Mouse (Mus musculus) liver, embryonic 14.5 days (tissue): Measurements from ENCODE around the gene Anks1b. TPM values are rescaled to one million over a fixed set of nuclear protein-coding genes. Genes with fewer than 3 reads are reported as not detected.

Source experiments
- ATAC-seq: fragments of 200-750 bp; cut with Nextera tagmentation; 2 replicates; pipeline ENCODE4 v1.8.0; 2017; ENCODE audit warnings: moderate number of reproducible peaks, mild to moderate bottlenecking, moderate library complexity; ENCODE audit not compliant: insufficient read depth
- DNase-seq, 3 experiments: peaks; one replicate each; pipeline ENCODE4 v3.0.0-alpha.2; 2012 to 2013; ENCODE audit warnings: low read depth in 3 of 3, low spot score in 3 of 3
- H3K27ac ChIP-seq: fragments of 300-500 bp; sonication (generic); 2 replicates; pipeline ENCODE4 v1.5.1; 2014; ENCODE audit warnings: moderate library complexity, mild to moderate bottlenecking, control low read depth, inconsistent platforms
- H3K27me3 ChIP-seq: fragments of 300-500 bp; sonication (generic); 2 replicates; pipeline ENCODE4 v1.6.1; 2014; ENCODE audit warnings: mild to moderate bottlenecking, low read length, moderate library complexity; ENCODE audit not compliant: control insufficient read depth, insufficient read depth
- H3K36me3 ChIP-seq: fragments of 300-500 bp; sonication (generic); replicated peaks from 2 replicates; pipeline ENCODE4 v1.6.1; 2014; ENCODE audit warnings: low read depth; ENCODE audit not compliant: control insufficient read depth, insufficient read depth
- H3K4me1 ChIP-seq, 2 experiments: fragments of 200-500 bp in 1 of 2; fragments of 300-500 bp in 1 of 2; sonication (generic) in 1 of 2; replicated peaks; 2 replicates each; pipeline ENCODE4 v1.6.1; 2012 to 2014; ENCODE audit warnings: antibody characterized with exemption in 1 of 2, inconsistent platforms in 1 of 2, low read length in 1 of 2; ENCODE audit not compliant: control insufficient read depth in 2 of 2, insufficient read depth in 2 of 2
- H3K4me2 ChIP-seq: fragments of 300-500 bp; sonication (generic); 2 replicates; pipeline ENCODE4 v1.6.1; 2014; ENCODE audit warnings: low read depth, mild to moderate bottlenecking, control low read depth, moderate library complexity
- H3K4me3 ChIP-seq, 2 experiments: fragments of 200-500 bp in 1 of 2; fragments of 300-500 bp in 1 of 2; sonication (generic) in 1 of 2; 2 replicates each; pipeline ENCODE4 v1.5.1; 2012 to 2014; ENCODE audit warnings: low read depth in 2 of 2, low read length in 2 of 2, mild to moderate bottlenecking in 2 of 2, control low read depth in 1 of 2, inconsistent platforms in 1 of 2, moderate library complexity in 1 of 2; ENCODE audit not compliant: insufficient read depth in 1 of 2
- H3K9ac ChIP-seq: fragments of 300-500 bp; sonication (generic); replicated peaks from 2 replicates; pipeline ENCODE4 v1.6.1; 2014; ENCODE audit warnings: mild to moderate bottlenecking, control low read depth, moderate library complexity
- H3K9me3 ChIP-seq: fragments of 300-500 bp; sonication (generic); 2 replicates; pipeline ENCODE4 v1.6.1; 2016; ENCODE audit warnings: low read length, mixed read lengths; ENCODE audit not compliant: control insufficient read depth
- CTCF ChIP-seq: IDR thresholded peaks from 2 replicates; pipeline ENCODE4 v1.5.1; 2016; ENCODE audit warnings: antibody characterized with exemption, low read depth, control low read depth
- EP300 ChIP-seq: IDR thresholded peaks from 2 replicates; pipeline ENCODE4 v1.6.1; 2016; ENCODE audit warnings: antibody characterized with exemption, low read depth
- WGBS: fragments of 180-500 bp; shearing (Covaris S2); extraction: QIAGEN DNeasy Blood & Tissue Kit; methylation state at CpG from one replicate; pipeline ENCODE4 v1.1.7; 2014; ENCODE audit not compliant: insufficient replicate concordance; 5-methylcytosine and 5-hydroxymethylcytosine counted together
- polyA plus RNA-seq, 2 experiments: library from polyadenylated mRNA; depleted of rRNA in 1 of 2; stranded (reverse) in 1 of 2; unstranded in 1 of 2; fragments of >200 nt; fragmentation: Nextera tagmentation in 1 of 2; extraction: Ambion mirVana in 1 of 2; gene quantifications; 2 replicates each; pipeline versions ENCODE4 v1.2.1 to v1.2.3; 2012 to 2014

Gene Anks1b
- polyA plus RNA-seq, 2 experiments, result not detected

DNA sequence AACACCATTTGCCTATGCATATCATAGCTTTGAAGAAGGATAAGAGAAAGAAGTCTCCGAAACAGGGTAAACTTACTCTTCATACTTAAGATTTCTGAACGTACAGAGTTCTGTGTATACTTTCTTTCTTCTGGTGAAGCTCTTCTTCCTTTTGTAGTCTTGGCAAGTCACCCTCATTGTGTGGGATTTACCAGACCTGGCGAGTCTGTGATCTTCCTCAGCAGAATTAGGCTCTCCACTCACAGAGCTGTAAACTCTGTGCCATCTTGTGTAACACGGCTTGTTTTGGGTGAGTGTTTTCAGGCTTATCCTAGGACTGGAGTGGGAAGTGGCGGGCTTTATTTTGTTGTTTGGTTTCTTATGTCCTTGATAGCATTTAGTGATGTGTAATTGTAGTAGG lies 120.9 kb downstream of the Anks1b start:
- Histone ChIP-seq H3K9ac (no peak overlapping the region), H3K27me3 (no peaks in the 10 kb centered on the region), H3K36me3 (no peaks in the 10 kb centered on the region), H3K4me1 (no peaks in the 10 kb centered on the region), H3K9me3 (no peaks in the 10 kb centered on the region), H3K4me2 (no peak overlapping the region), H3K27ac (no peak overlapping the region), H3K4me3 (no peak overlapping the region)
- DNase-seq (no peak), ATAC-seq (no peak)
- 65% methylated on average over 5 of the region's 5 CpGs for WGBS
- no peak for TF ChIP-seq EP300
- no peak for TF ChIP-seq CTCF

DNA sequence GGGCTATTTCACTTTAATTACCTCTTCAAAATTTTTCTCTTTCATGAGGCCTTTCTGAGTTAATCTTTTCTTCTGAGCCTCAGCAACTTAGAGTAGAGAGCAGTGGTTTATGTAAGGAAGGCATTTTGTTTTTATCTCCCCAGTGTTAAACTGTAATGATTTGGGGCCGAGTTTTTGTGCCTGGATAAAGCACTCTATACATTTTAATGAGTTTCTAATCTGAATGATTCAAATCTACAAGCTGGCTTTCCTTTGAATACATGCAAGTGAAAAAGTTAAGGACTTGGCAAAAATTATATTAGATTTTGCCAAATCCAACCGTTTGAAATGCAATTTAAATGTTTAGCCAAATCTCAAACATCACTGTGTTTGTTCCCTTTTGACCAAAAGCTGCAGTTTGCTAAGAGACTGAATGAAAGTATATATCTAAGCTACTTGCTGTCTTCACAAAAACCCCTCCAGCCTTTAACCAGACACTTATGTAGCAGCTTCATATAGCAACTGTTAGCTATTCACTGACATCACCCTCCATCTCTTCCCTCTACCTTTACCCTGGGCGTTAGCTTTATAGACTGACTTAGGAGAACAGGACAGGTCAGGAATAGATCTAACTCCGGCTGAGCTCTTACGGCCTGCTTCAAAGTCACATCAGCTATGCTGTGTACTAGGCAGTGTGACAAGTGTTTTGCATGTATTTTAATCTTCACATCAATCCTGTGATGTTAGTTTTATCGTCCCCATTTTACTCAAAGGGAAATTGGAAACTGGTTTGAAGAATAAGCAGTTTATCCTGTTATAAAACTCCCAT lies 122.5 kb downstream of the Anks1b start:
- Histone ChIP-seq H3K4me3 (no peak overlapping the region), H3K4me1 (no peaks in the 10 kb centered on the region), H3K9me3 (no peaks in the 10 kb centered on the region), H3K27ac (no peak overlapping the region), H3K36me3 (no peaks in the 10 kb centered on the region), H3K4me2 (no peak overlapping the region), H3K27me3 (no peaks in the 10 kb centered on the region), H3K9ac (no peak overlapping the region)
- TF ChIP-seq CTCF (no peak), EP300 (no peak)
- no peak for ATAC-seq
- 56% methylated on average over 6 of the region's 6 CpGs for WGBS
- DNase-seq, result no peak

DNA sequence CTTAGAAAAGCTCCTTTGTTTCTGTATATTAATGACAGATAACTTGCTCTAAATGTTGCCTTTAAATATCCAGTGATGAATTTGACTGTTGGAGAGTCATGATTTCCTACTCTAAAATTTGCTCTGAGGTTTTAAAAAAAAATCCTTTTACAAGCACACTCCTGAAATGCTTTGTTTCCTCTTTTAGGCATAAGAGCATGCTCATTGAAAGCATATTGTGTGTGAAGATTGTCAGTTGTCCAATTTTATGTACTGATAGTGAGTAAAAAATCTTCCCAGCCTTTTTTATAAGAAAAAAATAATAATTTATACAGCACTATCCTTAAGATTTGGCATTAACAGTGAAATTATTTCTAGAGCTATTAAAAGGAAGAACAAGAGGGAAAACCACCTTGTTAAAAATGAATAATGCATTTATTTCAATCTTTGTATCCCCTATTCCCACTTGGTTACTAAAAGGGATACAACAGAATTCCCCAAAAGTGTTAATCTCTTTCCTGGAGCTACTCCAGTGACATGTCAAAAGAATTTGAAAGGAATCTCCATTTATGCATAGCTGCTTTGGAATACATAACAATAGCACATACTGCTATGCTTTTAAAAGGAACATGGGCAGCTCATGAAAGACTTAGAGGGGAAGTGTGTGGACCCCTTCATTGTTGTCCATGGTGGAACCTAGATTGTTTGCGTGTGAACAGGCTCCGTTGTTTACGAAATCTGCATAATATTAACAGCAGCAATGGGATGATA lies 130.8 kb downstream of the Anks1b start:
- H3K4me2 ChIP-seq, result no peak overlapping the region
- no peak overlapping the region for H3K4me3 ChIP-seq
- no peaks in the 10 kb centered on the region for H3K9me3 ChIP-seq
- no peak overlapping the region for H3K27ac ChIP-seq
- H3K36me3 ChIP-seq, result no peaks in the 10 kb centered on the region
- no peak for DNase-seq
- no peaks in the 10 kb centered on the region for H3K27me3 ChIP-seq
- no peak for ATAC-seq
- 65% methylated on average over 3 of the region's 3 CpGs for WGBS
- H3K4me1 ChIP-seq, result no peaks in the 10 kb centered on the region
- no peak overlapping the region for H3K9ac ChIP-seq
- TF ChIP-seq CTCF (no peak), EP300 (no peak)

DNA sequence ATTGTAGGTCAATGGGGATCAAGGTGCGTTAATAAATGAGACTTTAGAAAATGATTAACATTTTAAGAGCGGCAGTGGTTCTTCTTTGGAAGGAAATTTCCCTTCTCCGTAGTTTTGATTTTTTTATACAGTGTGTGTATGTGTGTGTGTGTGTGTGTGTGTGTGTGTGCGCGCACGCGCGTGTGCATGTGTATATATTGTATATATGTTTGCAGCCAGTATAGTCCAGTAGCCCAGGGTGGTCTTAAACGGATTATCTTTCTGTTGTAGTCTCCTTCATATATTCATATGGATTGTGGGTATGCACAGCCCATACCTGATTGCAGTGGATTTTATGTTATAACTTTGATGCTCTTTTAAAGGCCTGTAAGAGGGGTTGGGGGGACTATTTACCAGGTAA lies 131.6 kb downstream of the Anks1b start:
- 79% methylated on average over 9 of the region's 9 CpGs for WGBS
- Histone ChIP-seq H3K27ac (no peak overlapping the region), H3K4me2 (no peak overlapping the region), H3K9me3 (no peaks in the 10 kb centered on the region), H3K4me3 (no peak overlapping the region), H3K4me1 (no peaks in the 10 kb centered on the region), H3K27me3 (no peaks in the 10 kb centered on the region), H3K36me3 (no peaks in the 10 kb centered on the region), H3K9ac (no peak overlapping the region)
- DNase-seq (no peak), ATAC-seq (no peak)
- TF ChIP-seq EP300 (no peak), CTCF (no peak)

DNA sequence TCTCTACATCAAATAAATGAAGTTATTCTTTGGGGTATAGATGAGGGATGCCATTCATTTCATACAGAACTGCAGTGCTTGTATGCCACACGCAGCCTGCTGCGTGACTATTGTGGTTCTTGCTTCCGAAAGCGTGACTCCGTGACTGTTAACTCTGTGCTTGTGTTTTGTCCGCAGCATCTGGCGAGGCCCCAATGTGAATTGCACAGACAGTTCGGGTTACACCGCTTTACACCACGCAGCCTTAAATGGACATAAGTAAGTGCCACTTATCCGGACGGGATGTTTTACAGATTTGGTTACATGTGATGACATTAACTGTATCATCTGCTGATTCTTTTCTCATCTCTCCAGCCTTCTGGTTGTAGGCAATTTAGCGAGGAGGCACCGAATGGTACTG lies 159.7 kb downstream of the Anks1b start:
- Histone ChIP-seq H3K27ac (no peak overlapping the region), H3K4me3 (no peak overlapping the region), H3K4me2 (no peak overlapping the region), H3K4me1 (no peaks in the 10 kb centered on the region), H3K9me3 (no peaks in the 10 kb centered on the region), H3K27me3 (no peaks in the 10 kb centered on the region), H3K36me3 (no peaks in the 10 kb centered on the region), H3K9ac (no peak overlapping the region)
- no peak for TF ChIP-seq EP300
- TF ChIP-seq CTCF, result no peak
- WGBS, result 76% methylated on average over 14 of the region's 14 CpGs
- ATAC-seq (no peak), DNase-seq (no peak)
